ENCODE assay signal across 25 mouse cellular contexts in the genomic region with DNA sequence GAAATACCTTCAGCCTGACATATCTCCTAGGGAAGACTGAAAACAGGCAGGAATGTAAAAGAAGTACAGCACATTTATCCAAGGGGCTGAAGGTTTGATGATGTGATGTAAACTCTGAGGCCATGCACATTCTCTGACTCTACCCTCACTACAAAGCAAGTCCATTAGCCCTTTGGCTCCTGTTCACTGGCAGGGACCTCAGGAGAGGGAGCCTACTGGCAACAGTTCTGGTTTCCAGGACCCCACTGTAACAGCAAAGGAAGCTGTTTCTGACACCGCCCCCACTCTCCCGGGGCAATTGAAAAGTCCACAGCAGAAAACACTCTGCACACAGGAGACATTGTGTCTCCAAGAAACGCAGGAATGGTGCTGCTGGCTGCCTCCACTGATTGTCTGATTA.
A peak's percentile ranks its signal among the peaks of the same experiment; 100 is the strongest.
DNase-seq lines count a peak whose midpoint lies in the region; ATAC-seq and TF ChIP-seq lines count a peak whose summit lies in the region.
"Had no signal": no experiment of that assay in that cellular context is flagged by ENCODE, and none has a peak within 500 bp of the region (broad histone marks: within the 10 kb centered on the region; RNA-seq: fewer than 3 reads in every experiment).

No protein-coding gene starts in this region.

- peak; percentile 69; the same call in 1 of the 2 replicates for ATAC-seq in hindbrain, embryonic 14.5 days (ENCODE audit: low FRiP score)
- no peak for ATAC-seq in hindbrain, embryonic 11.5 days (ENCODE audit: low FRiP score)
- peak; percentile 76; the same call in 1 of the 2 replicates for ATAC-seq in midbrain, embryonic 16.5 days
- no peak for ATAC-seq in midbrain, embryonic 14.5 days (ENCODE audit: low FRiP score, low TSS enrichment)
- ATAC-seq: CD4-positive, CD25-positive, alpha-beta regulatory T cell, adult 4 months; intestine, embryonic 16.5 days had no signal

- H3K27me3 ChIP-seq in hindbrain, embryonic 14.5 days (ENCODE audit: control insufficient read depth, insufficient read depth, low read length), result no peaks in the 10 kb centered on the region
- no peaks in the 10 kb centered on the region for H3K27me3 ChIP-seq in hindbrain, embryonic 11.5 days (ENCODE audit: control insufficient read depth, insufficient read depth, low read length)
- H3K27me3 ChIP-seq in midbrain, embryonic 16.5 days (ENCODE audit: control insufficient read depth, insufficient read depth, low read depth, low read length), result no peaks in the 10 kb centered on the region
- no peaks in the 10 kb centered on the region for H3K27me3 ChIP-seq in midbrain, embryonic 14.5 days (ENCODE audit: control insufficient read depth, insufficient read depth, low read length)
- H3K27me3 ChIP-seq: limb, embryonic 12.5 days; liver, embryonic 15.5 days; neural tube, embryonic 12.5 days had no signal

- WGBS in hindbrain, embryonic 14.5 days, result 58% methylated on average over 3 of the region's 3 CpGs
- WGBS in hindbrain, embryonic 11.5 days, result 82% methylated on average over 3 of the region's 3 CpGs
- 68% methylated on average over 3 of the region's 3 CpGs for WGBS in midbrain, embryonic 16.5 days
- 65% methylated on average over 3 of the region's 3 CpGs for WGBS in midbrain, embryonic 14.5 days

- no peak for TF ChIP-seq CTCF in brain, embryonic 14.5 days (IDR thresholded peaks at IDR 0.05; ENCODE audit: borderline replicate concordance, extremely low read depth, insufficient read depth, insufficient read length)

- no peak for DNase-seq in hindbrain, embryonic 14.5 days (ENCODE audit: low spot score)
- DNase-seq in hindbrain, embryonic 11.5 days (ENCODE audit: low spot score), result no peak
- no peak for DNase-seq in midbrain, embryonic 14.5 days
- DNase-seq in brain, embryonic 14.5 days (ENCODE audit: low read depth), result peak; percentile 12
- DNase-seq in mesoderm, embryonic 11.5 days (ENCODE audit: low read depth, low spot score), result peak; percentile 2
- no peak for DNase-seq in thymus, postnatal 4 days
- DNase-seq: cerebellum, adult 8-10 months; gastrocnemius, postnatal 10 days; heart, postnatal 14 days; kidney, adult 8-10 months; kidney, postnatal 4 days; lung, embryonic 14.5 days; lung, postnatal 14 days; retina, postnatal 1 day; spleen, adult 18-20 months; thymus, postnatal 14 days had no signal

- no peak for TF ChIP-seq POLR2A in brain, embryonic 14.5 days (IDR thresholded peaks at IDR 0.05; ENCODE audit: borderline replicate concordance, extremely low read depth, insufficient read depth, insufficient read length, poor library complexity, severe bottlenecking)

- no peak overlapping the region for H3K4me2 ChIP-seq in hindbrain, embryonic 14.5 days (replicated peaks)
- no peak overlapping the region for H3K4me2 ChIP-seq in hindbrain, embryonic 11.5 days (replicated peaks; ENCODE audit: low read depth, low read length)
- H3K4me2 ChIP-seq in midbrain, embryonic 16.5 days (ENCODE audit: low read length), result no peak overlapping the region
- no peak overlapping the region for H3K4me2 ChIP-seq in midbrain, embryonic 14.5 days (ENCODE audit: low read length)
- H3K4me2 ChIP-seq: limb, embryonic 12.5 days; liver, embryonic 15.5 days; lung, embryonic 14.5 days; midbrain, embryonic 11.5 days; neural tube, embryonic 12.5 days had no signal

- H3K9me3 ChIP-seq in hindbrain, embryonic 14.5 days (ENCODE audit: control insufficient read depth, low read length), result no peaks in the 10 kb centered on the region
- H3K9me3 ChIP-seq in hindbrain, embryonic 11.5 days (ENCODE audit: control insufficient read depth, low read length), result no peaks in the 10 kb centered on the region
- H3K9me3 ChIP-seq in midbrain, embryonic 16.5 days (replicated peaks; ENCODE audit: control insufficient read depth, low read length, poor library complexity, severe bottlenecking), result no peaks in the 10 kb centered on the region
- no peaks in the 10 kb centered on the region for H3K9me3 ChIP-seq in midbrain, embryonic 14.5 days (ENCODE audit: control insufficient read depth, low read length)
- H3K9me3 ChIP-seq: limb, embryonic 12.5 days; liver, embryonic 15.5 days; neural tube, embryonic 12.5 days had no signal

- no peaks in the 10 kb centered on the region for H3K4me1 ChIP-seq in hindbrain, embryonic 14.5 days (replicated peaks; ENCODE audit: control insufficient read depth, insufficient read depth, low read length)
- no peaks in the 10 kb centered on the region for H3K4me1 ChIP-seq in hindbrain, embryonic 11.5 days (replicated peaks; ENCODE audit: control insufficient read depth, insufficient read depth, low read length)
- H3K4me1 ChIP-seq in midbrain, embryonic 16.5 days (ENCODE audit: control insufficient read depth, insufficient read depth, low read length), result peaks cover 4% of the 10 kb centered on the region; the same call in 1 of the 2 replicates
- H3K4me1 ChIP-seq in midbrain, embryonic 14.5 days (ENCODE audit: control insufficient read depth, insufficient read depth, low read length), result no peaks in the 10 kb centered on the region
- H3K4me1 ChIP-seq: liver, embryonic 15.5 days; neural tube, embryonic 12.5 days had no signal

- no peak overlapping the region for H3K4me3 ChIP-seq in hindbrain, embryonic 14.5 days (replicated peaks; ENCODE audit: low read length)
- no peak overlapping the region for H3K4me3 ChIP-seq in hindbrain, embryonic 11.5 days (ENCODE audit: low read depth, low read length)
- no peak overlapping the region for H3K4me3 ChIP-seq in midbrain, embryonic 16.5 days (ENCODE audit: low read depth, low read length)
- no peak overlapping the region for H3K4me3 ChIP-seq in midbrain, embryonic 14.5 days (replicated peaks; ENCODE audit: low read depth, low read length)
- H3K4me3 ChIP-seq: erythroblast, embryonic 14.5 days; limb, embryonic 12.5 days; liver, embryonic 15.5 days; neural tube, embryonic 12.5 days had no signal

- no peak overlapping the region for H3K9ac ChIP-seq in hindbrain, embryonic 14.5 days
- no peak overlapping the region for H3K9ac ChIP-seq in hindbrain, embryonic 11.5 days (ENCODE audit: low read depth, low read length)
- no peak overlapping the region for H3K9ac ChIP-seq in midbrain, embryonic 16.5 days (ENCODE audit: low read depth, low read length)
- H3K9ac ChIP-seq in midbrain, embryonic 14.5 days (replicated peaks; ENCODE audit: low read length), result no peak overlapping the region
- H3K9ac ChIP-seq: limb, embryonic 12.5 days; liver, embryonic 15.5 days; lung, embryonic 14.5 days; neural tube, embryonic 12.5 days had no signal

- H3K36me3 ChIP-seq in hindbrain, embryonic 14.5 days (replicated peaks; ENCODE audit: control insufficient read depth, insufficient read depth), result no peaks in the 10 kb centered on the region
- no peaks in the 10 kb centered on the region for H3K36me3 ChIP-seq in hindbrain, embryonic 11.5 days (ENCODE audit: control insufficient read depth, insufficient read depth, low read length)
- H3K36me3 ChIP-seq in midbrain, embryonic 16.5 days (ENCODE audit: control insufficient read depth, insufficient read depth, low read length), result no peaks in the 10 kb centered on the region
- no peaks in the 10 kb centered on the region for H3K36me3 ChIP-seq in midbrain, embryonic 14.5 days (ENCODE audit: control insufficient read depth, insufficient read depth, low read length)
- H3K36me3 ChIP-seq: limb, embryonic 12.5 days; liver, embryonic 15.5 days; neural tube, embryonic 12.5 days had no signal

- H3K27ac ChIP-seq in hindbrain, embryonic 14.5 days, result no peak overlapping the region
- no peak overlapping the region for H3K27ac ChIP-seq in hindbrain, embryonic 11.5 days (ENCODE audit: low read depth, low read length)
- no peak overlapping the region for H3K27ac ChIP-seq in midbrain, embryonic 16.5 days (ENCODE audit: low read length)
- no peak overlapping the region for H3K27ac ChIP-seq in midbrain, embryonic 14.5 days (replicated peaks; ENCODE audit: low read depth, low read length)
- H3K27ac ChIP-seq: kidney, postnatal 0 days; limb, embryonic 12.5 days; liver, embryonic 15.5 days; neural tube, embryonic 12.5 days had no signal

Comparison
In these comparisons a context has a peak if more than half of its experiments do, and no peak if none do; other contexts are left out.
1. ATAC-seq: peak in hindbrain, embryonic 14.5 days (single experiment) and midbrain, embryonic 16.5 days (single experiment); none in hindbrain, embryonic 11.5 days (single experiment) and midbrain, embryonic 14.5 days (single experiment).
2. DNase-seq: peak in brain, embryonic 14.5 days (single experiment) and mesoderm, embryonic 11.5 days (single experiment); none in hindbrain, embryonic 14.5 days (single experiment), hindbrain, embryonic 11.5 days (single experiment), midbrain, embryonic 14.5 days (single experiment) and thymus, postnatal 4 days (single experiment).